Mouse (Mus musculus): ENCODE measurements around the gene Ezr. TPM values are rescaled to one million over a fixed set of nuclear protein-coding genes. Genes with fewer than 3 reads are reported as not detected.

Ezr gene
- polyA plus RNA-seq, 1 experiment, result 10.2 TPM

DNA sequence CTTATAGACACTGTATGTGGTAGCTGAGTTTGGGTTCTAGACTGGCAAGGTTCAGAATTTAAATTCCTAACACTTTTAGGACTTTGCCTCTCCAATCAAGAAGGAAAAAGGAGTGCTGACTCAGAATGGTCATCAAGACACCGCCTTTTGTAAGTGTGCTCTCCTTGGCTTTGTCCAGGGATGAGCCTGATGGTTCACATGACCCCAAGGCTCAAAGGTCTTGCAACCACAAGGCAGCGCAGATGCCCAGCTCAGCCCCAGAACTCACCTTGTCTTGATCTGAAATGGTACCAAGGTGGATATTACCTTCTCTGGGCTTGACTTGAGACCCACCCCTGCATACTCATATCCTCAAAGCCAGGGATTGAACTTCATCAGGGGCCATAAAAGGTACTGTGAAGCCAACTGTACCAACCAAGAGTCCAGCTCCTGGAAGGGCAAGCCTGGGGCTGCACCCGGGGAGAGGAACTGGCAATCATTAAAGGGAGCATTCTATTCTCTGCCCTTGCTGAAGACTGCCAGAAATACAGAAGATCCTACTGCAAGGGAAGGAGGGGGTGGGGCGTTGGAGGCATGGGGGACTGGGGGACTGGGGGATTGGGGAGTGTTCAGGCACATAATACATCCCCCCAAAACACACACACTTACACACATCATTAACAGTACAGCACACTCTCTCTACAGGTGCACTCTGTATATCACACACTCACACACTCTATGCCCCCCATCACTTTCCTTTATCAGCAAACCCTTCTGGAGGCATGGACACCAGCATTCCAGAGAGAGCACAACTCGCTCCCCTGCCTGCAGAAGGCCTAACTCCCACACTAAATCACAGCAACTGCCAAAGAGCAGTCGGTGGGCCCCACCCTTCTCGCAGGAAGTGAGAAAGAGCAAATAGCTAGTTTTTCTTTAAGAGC lies 29.6 kb upstream of the Ezr start:
- Histone ChIP-seq H3K4me1 (ENCODE audit: control insufficient read depth) (peaks cover 49% of the 10 kb centered on the region), H3K4me3 (replicated peaks) (no peak overlapping the region), H3K27me3 (ENCODE audit: control insufficient read depth) (no peaks in the 10 kb centered on the region), H3K36me3 (ENCODE audit: control insufficient read depth) (no peaks in the 10 kb centered on the region), H3K9me3 (ENCODE audit: control insufficient read depth, low read length) (no peaks in the 10 kb centered on the region)
- TF ChIP-seq GATA1 (IDR thresholded peaks at IDR 0.05; ENCODE audit: low read length), result no peak
- TF ChIP-seq TAL1 (IDR thresholded peaks at IDR 0.05; ENCODE audit: low read length), result no peak

GRCm38 (mm10) chr17:6809331-6809730 lies 26.7 kb upstream of the Ezr start:
- no peaks in the 10 kb centered on the region for H3K36me3 ChIP-seq (ENCODE audit: control insufficient read depth)
- H3K4me3 ChIP-seq (replicated peaks), result no peak overlapping the region
- TF ChIP-seq GATA1 (IDR thresholded peaks at IDR 0.05; ENCODE audit: low read length), result no peak
- TF ChIP-seq TAL1 (IDR thresholded peaks at IDR 0.05; ENCODE audit: low read length), result no peak
- peaks cover 49% of the 10 kb centered on the region for H3K4me1 ChIP-seq (ENCODE audit: control insufficient read depth)
- no peaks in the 10 kb centered on the region for H3K9me3 ChIP-seq (ENCODE audit: control insufficient read depth, low read length)
- H3K27me3 ChIP-seq (ENCODE audit: control insufficient read depth), result no peaks in the 10 kb centered on the region

- Histone ChIP-seq H3K9me3 (ENCODE audit: control insufficient read depth, low read length) (no peaks in the 10 kb centered on the region), H3K36me3 (ENCODE audit: control insufficient read depth) (no peaks in the 10 kb centered on the region), H3K27me3 (ENCODE audit: control insufficient read depth) (no peaks in the 10 kb centered on the region), H3K4me3 (replicated peaks) (no peak overlapping the region), H3K4me1 (ENCODE audit: control insufficient read depth) (peaks cover 50% of the 10 kb centered on the region)
- TF ChIP-seq GATA1 (IDR thresholded peaks at IDR 0.05; ENCODE audit: low read length) (no peak), TAL1 (IDR thresholded peaks at IDR 0.05; ENCODE audit: low read length) (no peak)
Observed at GRCm38 (mm10) chr17:6808521-6809165, 26.1 kb upstream of the Ezr start.

GRCm38 (mm10) chr17:6807827-6808520 lies 25.4 kb upstream of the Ezr start:
- H3K36me3 ChIP-seq (ENCODE audit: control insufficient read depth), result no peaks in the 10 kb centered on the region
- TF ChIP-seq TAL1 (IDR thresholded peaks at IDR 0.05; ENCODE audit: low read length) (no peak), GATA1 (IDR thresholded peaks at IDR 0.05; ENCODE audit: low read length) (no peak)
- no peaks in the 10 kb centered on the region for H3K9me3 ChIP-seq (ENCODE audit: control insufficient read depth, low read length)
- H3K4me3 ChIP-seq (replicated peaks), result no peak overlapping the region
- no peaks in the 10 kb centered on the region for H3K27me3 ChIP-seq (ENCODE audit: control insufficient read depth)
- H3K4me1 ChIP-seq (ENCODE audit: control insufficient read depth), result peaks cover 55% of the 10 kb centered on the region

GRCm38 (mm10) chr17:6804853-6805543 lies 22.4 kb upstream of the Ezr start:
- Histone ChIP-seq H3K36me3 (ENCODE audit: control insufficient read depth) (peaks cover 3% of the 10 kb centered on the region; the same call in 1 of the 2 replicates), H3K4me3 (replicated peaks) (peak overlapping the region; percentile 29), H3K4me1 (ENCODE audit: control insufficient read depth) (peaks cover 47% of the 10 kb centered on the region), H3K9me3 (ENCODE audit: control insufficient read depth, low read length) (peaks cover 10% of the 10 kb centered on the region), H3K27me3 (ENCODE audit: control insufficient read depth) (no peaks in the 10 kb centered on the region)
- TF ChIP-seq GATA1 (IDR thresholded peaks at IDR 0.05; ENCODE audit: low read length) (peak; percentile 41; the same call in 1 of the 2 replicates), TAL1 (IDR thresholded peaks at IDR 0.05; ENCODE audit: low read length) (peak; percentile 26; the same call in 1 of the 3 replicates)

- Histone ChIP-seq H3K9me3 (ENCODE audit: control insufficient read depth, low read length) (peaks cover 10% of the 10 kb centered on the region), H3K4me3 (replicated peaks) (no peak overlapping the region), H3K36me3 (ENCODE audit: control insufficient read depth) (peaks cover 3% of the 10 kb centered on the region; the same call in 1 of the 2 replicates), H3K4me1 (ENCODE audit: control insufficient read depth) (peaks cover 47% of the 10 kb centered on the region), H3K27me3 (ENCODE audit: control insufficient read depth) (no peaks in the 10 kb centered on the region)
- no peak for TF ChIP-seq TAL1 (IDR thresholded peaks at IDR 0.05; ENCODE audit: low read length)
- no peak for TF ChIP-seq GATA1 (IDR thresholded peaks at IDR 0.05; ENCODE audit: low read length)
Observed at GRCm38 (mm10) chr17:6804111-6804510, 21.5 kb upstream of the Ezr start.

DNA sequence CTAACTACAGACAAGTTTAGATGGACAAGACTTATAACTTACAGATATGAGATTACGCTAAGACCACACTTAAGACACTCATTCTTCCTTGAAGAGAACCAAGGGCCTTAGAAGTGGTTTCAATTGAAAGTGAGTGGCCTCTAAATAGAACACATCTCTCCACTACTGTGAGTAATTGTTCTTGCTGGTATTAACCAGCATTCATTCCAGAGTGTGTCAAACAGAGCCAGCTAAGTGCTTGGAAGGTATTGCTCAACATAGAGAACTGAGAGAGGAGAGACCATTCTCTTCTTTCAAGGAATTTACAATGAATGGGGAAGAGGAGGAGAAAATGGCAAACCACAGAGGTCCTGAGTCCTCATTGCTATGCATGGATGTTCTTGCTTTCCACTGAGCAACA lies 21.0 kb upstream of the Ezr start:
- peaks cover 10% of the 10 kb centered on the region for H3K9me3 ChIP-seq (ENCODE audit: control insufficient read depth, low read length)
- peaks cover 51% of the 10 kb centered on the region for H3K4me1 ChIP-seq (ENCODE audit: control insufficient read depth)
- peaks cover 3% of the 10 kb centered on the region; the same call in 1 of the 2 replicates for H3K36me3 ChIP-seq (ENCODE audit: control insufficient read depth)
- no peak overlapping the region for H3K4me3 ChIP-seq (replicated peaks)
- TF ChIP-seq TAL1 (IDR thresholded peaks at IDR 0.05; ENCODE audit: low read length), result no peak
- no peak for TF ChIP-seq GATA1 (IDR thresholded peaks at IDR 0.05; ENCODE audit: low read length)
- H3K27me3 ChIP-seq (ENCODE audit: control insufficient read depth), result no peaks in the 10 kb centered on the region

DNA sequence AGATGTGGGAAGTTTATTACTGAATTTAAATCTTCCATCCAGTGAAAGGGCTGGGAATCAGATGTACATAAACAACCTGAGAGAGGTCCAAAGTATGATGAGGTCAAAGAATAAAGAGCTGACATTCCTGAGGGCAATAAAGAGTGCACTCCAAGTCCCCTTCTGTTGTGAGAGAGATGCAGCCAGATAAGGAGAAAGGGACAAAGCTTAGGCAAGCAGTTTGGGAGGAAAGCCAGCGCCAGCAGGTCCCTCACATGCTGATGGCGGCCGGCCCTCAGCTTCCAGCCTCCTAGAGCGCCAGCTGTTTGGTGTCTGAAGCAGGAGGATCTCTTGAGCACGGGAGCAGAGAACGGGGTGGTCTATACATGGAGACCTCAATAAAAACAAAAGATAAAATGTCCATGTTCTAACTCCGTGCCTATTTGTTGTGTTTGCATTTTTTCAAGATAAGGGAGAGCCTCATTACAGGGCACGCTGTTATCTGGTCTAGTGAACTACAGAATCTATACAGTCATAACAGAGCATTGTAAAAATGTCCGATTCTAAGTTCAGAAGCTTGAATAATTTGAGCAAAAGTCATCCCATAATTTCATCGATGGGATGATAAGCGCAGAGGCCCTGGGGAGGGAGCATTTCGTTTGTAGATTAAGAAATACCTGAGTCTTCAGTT lies 15.9 kb upstream of the Ezr start:
- H3K9me3 ChIP-seq (ENCODE audit: control insufficient read depth, low read length), result peaks cover 10% of the 10 kb centered on the region
- TF ChIP-seq TAL1 (IDR thresholded peaks at IDR 0.05; ENCODE audit: low read length), result no peak
- peaks cover 3% of the 10 kb centered on the region; the same call in 1 of the 2 replicates for H3K36me3 ChIP-seq (ENCODE audit: control insufficient read depth)
- H3K4me3 ChIP-seq (replicated peaks), result no peak overlapping the region
- H3K27me3 ChIP-seq (ENCODE audit: control insufficient read depth), result peaks cover 8% of the 10 kb centered on the region
- peaks cover 19% of the 10 kb centered on the region for H3K4me1 ChIP-seq (ENCODE audit: control insufficient read depth)
